Mouse (Mus musculus): Measurements from ENCODE around the gene Gls.

Gls gene

DNA sequence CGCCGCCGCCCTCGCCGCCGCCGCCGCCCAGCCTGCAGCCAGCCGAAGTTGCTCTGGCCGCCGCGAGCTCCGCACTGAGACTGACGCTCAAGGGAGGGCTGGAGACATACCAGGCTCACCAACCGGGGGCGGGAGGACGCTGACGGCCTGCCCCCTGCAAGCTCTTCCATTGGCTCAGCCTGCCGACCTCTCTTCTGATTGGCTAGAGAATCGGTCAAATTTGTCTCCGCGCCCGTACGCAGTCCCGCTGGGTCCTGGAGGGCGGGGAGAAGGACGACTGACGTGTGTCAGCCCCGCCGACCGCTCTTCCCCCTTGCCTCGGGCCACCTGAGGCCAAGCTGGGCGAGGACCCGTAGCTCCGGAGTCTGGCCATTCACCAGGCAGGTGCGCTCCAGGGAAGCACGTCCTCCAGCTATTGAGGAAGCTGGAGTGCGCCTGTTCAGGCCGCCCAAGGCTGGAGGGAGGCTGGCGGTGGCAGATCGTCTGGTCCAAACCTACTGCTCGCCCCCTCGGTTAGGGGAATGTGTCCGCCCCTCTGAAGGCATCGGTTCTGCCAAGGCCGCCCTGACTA is at the start of gene Gls:
Gene Gls, minus strand, starts transcription at position 90 of the 571 bp plus-strand sequence.
- peak; percentile 82 for DNase-seq (ENCODE audit: low spot score)

DNA sequence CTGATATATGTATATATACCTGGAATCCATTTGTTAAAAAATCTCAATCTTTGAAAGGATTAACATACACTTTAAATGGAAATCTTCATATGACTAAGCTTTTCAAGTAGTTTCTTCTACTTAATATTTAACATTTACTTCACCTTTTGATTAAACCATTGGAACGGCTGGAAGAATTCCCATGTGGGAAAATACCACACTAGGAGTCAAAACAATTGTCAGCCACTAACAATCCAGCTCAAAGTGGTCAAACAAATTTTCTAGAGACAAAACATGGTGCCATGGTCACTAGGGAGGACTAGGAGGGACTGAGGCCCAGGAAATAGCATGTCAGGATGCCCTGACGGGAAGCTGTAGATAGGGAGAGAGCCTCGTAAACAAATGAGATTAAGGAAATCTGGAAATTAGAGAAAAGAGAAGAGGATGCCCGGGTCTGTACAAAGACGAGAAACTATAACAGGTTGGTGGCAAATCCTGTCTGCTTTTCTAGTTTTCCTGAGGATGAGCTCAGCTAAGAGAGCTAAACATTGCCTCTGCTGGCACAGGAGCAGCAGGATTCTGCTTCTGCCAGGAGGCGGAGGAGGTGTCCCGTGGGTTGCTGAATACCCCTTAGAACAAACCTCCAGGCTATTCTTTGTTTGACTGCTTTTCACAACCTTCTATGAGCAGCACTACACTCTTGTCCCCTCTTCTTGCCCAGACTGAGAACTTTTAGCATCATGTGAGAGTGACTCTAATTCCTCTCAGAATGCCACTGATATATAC is 47.0 kb upstream of the Gls start:
- no peak for DNase-seq (ENCODE audit: low spot score)

DNA sequence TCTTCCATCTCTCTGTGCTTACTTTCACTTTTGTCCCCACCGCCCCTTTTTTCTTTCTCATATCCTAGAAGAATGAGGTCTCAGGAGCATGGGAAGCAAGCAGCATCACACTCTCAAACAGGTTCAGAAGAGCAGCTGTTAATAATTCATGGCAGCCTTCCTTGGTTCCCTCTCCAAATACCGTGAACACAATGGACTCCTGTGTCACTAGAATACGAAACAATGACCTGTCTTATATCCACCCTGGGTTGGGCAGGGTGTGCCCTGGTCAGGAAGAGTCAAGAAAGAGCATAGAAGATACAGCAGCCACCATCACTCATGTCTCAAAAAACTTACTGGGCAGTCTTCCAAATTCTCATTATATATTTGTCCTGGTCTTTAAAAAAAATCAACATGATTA is 46.3 kb upstream of the Gls start:
- no peak for DNase-seq (ENCODE audit: low spot score)

DNA sequence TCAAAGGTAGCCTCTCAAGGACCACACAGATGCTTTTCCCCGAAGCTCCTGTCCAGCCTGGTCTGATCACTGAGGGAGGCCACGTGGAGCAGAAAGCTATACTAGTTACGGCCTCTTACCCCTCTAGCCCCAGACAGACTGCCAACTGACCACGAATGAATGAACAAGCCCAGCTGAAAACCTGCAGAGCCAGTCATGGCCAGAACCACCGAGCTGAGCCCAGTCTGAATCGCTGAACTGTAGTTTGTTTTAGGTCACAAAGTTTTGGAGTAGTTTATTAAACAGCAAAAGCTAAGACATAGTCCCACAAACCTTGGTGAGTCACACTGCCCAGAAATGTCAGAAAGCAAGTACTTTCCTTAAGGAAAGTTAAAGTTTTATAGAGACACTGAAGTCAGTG is 45.0 kb upstream of the Gls start:
- no peak for DNase-seq (ENCODE audit: low spot score)

DNA sequence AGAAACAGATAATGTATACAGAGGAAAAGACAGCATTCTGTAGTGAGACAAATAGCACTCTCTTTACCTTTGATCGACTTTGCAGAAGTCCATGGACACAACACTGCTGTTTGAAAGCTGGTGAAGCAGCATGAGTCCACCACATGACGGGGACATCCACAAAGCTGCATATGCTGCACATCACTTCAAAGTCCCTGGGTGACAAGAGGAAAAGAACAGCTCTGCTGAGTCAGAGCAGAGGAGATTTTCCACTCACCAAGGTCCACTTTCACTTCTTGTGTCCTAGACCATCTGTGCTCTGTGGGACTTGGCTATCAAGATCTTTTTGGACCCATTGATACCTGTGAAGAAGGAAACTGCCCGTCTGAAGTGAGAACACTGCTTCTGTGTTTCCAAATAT is 41.2 kb upstream of the Gls start:
- DNase-seq (ENCODE audit: low spot score) = no peak

DNA sequence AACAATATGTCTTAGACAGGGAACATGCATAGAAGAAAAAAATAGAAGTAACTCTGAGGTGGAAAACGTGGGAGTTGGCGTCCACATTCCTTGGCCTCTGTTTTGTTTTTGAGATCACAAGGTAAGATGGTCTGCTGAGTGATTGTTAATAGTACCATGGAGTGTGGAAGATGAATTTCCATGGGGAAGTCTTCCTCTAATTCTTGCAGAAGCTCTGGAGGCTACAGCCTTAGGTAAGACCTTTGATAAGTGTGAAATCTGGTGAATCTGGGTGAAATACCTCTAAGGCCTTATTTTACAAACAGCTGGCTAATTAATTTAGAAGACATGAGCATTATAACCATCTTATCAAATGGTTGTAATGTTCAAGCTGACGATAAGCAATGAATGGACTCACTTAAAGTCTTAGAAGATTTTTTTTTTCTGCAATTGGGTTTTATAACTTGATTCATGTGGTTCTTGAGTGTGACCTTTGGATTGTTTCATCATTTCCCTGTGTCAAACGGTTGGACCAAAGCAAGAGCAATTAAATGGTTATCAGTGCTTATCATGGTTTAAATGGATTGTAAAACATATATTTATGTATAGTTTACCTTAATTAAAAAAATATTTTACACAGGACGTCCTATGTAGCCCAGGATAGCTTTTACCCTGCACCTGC is 39.1 kb upstream of the Gls start:
- DNase-seq (ENCODE audit: low spot score) = no peak

DNA sequence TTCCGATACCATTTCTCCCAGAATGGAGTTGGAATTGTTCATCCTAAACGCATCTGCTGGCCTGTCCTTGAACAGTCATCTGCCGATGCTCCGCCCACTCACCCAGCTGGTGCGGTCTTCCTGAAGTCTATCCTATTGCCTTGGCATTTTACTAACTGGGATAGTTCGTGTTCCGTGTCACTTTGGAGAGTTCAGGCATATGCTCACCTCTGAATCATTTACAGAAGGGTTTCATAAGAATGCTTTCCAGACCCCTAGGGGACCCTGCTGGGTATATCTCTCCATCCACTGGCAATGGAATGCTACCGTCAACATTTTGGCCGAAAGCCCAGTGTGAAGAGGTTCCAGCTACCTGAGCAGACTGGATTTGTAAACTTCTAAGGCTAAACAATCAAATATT is 37.3 kb upstream of the Gls start:
- no peak for DNase-seq (ENCODE audit: low spot score)

DNA sequence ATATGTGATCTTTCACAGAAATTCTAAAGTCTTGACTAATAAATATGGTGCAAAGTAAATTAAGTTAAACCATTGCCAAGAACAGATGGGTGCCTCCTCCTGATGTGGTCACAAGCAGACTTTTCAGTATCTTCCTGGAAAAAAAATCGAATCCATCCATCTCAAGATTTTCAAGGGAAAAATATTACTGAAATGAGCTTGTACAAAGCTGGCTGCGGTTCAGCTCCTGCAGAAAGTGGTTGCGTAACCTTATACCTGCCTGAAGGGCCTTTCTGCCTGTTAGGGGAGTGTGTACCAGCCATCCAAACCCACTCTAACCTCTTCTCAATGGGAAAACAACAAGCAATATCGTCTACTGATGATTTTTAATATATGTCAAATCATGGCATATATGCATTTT is 36.6 kb upstream of the Gls start:
- DNase-seq (ENCODE audit: low spot score) = no peak

DNA sequence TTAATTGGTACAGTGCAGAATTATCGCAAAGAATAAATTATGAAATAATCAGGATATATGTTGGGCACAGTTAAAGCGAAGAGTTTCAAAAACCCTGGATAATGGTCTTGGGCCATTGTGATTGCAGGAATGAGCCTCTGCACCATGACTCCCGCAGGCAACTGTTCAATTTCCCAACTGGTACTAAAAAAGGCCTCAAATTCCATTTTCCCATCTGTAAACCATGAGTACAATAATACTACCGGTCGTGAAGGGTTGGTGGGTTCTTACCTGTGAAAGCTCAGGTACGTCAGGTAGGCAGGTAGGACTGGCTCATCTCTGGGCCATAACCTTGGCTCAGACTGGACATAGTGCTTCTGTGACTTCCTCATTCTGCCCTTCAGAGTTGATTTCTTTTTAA is 35.0 kb upstream of the Gls start:
- DNase-seq (ENCODE audit: low spot score) = no peak

DNA sequence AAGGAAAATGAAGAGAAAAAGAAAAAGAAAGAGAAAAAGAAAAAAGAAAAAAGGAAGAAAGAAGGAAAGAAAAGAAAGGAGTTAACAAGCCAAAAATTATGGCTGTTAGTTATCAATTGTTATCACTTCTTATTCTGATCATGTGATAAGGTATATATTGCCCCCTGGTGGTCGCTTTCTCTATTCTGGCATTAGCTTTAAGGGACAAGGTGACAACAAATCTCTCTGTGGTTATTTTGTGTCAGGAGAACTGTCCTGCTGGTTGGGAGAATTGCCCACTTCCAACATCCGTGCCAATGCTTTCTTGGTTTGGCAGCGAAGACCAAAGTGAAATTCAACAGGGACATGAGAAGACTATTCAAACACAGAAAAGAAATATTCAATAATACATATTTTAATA is 34.6 kb upstream of the Gls start:
- DNase-seq (ENCODE audit: low spot score) = no peak

DNA sequence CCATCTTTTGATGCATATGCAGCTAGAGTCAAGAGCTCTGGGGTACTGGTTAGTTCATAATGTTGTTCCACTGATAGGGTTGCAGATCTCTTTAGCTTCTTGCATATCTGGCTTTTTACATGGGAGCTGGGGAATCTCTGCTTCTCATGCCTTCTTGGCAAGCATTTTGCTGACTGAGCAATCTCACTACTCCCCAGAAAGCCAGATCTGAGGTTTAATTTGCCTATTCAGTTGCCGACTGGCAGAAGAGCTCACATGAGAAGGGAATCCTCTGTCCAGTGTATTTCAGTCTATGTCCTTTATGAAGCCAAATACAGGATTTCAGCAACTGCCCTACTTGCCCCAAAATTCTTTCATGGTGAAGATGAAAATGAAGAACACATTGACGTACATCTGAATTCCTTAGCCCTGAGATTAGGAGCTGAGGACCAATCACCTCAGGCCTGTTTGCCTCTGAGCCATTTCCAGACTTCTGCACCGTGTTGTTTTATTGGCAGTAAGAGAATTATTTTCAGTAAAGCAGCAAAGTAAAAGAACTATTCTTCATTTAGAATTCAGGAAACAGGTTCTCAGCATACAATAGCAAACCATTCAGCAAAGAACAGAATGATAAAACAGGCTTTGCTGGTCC is 33.0 kb upstream of the Gls start:
- DNase-seq (ENCODE audit: low spot score) = no peak

DNA sequence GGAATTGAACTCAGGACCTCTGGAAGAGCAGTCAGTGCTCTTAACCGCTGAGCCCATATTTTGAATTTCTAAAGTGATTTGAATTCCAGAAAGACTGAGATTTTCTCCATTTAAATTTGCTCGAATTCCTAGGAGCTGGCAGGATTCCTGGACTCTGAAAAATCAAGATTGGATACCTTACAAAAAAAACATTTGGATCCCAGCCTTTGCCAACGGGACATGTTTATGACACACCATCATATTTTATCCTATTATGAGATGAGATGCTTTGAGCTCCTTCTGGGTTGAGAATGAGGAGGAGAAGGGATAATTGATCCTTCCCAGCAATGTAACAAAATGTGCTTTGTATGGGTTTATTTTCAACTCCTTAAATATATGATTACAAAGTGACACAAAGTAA is 31.3 kb upstream of the Gls start:
- DNase-seq (ENCODE audit: low spot score) = no peak

DNA sequence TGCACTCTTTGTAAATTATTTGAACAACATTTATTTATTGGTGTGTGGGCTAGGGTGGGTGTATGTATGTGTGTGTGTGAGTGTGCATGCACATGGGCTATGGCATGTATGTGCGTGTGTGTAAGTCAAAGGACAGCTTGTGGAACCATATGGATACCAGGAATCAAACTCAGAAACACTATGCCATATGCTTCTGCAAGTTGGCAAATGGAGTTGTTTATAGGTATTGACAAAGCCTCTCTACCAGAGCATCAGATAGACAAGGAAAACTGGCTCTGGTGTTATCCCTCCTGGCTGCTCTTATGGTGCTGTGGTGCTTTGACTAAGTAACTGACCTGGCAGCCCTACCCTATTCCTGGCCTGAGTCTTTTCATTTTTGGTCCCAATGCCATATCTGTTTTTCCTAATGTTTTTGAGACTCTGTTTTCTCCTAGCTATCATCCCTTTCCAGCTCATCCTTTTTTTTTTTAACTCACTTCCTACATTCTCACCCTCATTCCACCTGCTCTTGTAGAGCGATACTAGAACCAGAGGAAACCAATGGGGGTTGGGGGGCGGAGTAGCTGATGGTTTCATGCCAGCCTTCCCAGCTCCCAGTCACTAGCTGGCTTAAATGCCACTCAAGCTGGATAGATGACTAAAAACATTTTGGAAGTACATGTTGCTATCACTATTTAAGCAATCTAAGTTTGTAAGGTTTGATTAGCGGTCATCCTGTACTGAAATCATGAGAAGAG is 27.5 kb upstream of the Gls start:
- no peak for DNase-seq (ENCODE audit: low spot score)

DNA sequence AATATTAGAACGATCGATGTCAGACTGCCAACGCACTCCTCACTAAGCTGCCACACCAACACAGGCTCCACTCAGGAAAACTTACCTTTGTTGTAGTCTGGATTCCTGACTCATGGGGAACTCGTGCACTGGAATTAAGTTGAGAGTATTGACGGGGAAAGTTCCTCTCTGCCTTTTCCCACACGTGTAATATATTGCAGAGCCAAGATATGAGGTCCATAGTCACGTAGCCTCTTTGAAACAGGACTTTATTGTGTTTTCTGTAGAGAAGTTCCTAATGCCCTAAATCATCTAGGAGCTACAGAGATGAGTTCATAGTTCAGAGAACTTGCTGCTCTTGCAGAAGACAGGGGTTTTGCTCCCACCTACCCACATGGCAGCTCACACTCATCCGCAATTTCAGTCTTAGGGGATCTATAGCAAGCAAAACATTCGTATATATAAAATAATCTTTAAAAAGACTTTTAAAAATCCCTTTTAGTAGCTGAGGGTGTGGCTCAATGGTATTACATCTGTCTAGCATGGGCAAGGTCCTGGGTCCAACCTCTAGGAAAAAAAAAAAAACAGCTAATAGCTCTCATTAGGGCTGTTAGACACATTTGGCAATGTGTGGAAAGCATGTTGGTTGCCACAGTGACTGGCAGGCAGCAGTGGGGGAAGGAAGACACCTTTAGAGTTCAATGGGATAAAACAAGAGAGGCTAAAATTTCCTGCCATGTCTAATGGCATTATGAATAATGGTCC is 25.1 kb upstream of the Gls start:
- no peak for DNase-seq (ENCODE audit: low spot score)

DNA sequence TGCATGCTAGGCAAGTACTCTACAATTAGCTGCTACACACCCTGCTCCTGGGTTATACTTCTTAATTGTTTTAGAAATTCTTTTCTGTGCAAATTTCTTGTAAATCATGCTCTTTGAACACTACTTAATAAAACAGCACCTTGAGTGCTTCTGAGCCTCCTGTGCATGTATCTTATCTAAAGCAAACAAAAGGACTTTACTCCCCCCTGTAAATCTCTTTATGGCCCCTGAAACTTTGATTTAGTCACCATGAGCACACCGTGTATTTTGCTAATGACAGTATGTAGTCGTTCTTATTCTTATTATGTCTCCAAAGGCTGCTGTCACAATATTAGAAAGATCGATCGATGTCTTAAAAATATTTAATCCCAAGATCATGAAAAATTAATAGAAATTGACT is 23.9 kb upstream of the Gls start:
- no peak for DNase-seq (ENCODE audit: low spot score)

DNA sequence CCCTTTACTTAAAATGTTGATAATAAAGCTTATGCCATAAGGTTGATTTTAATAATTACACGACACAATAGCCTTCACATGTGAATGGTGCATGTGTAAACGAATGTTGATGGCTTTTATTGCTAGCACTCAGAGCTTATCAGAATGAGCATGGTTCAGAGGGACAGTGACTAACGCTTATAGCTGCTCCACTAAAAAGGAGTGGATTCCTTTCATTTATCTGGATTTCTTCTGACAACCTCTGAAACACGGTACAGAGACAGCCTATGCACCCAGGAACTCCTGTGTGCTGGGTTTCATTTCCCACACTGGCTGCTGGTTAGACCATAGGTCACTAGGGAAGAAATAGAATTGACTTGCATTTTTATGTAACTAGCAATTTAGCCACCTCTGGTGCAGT is 23.2 kb upstream of the Gls start:
- DNase-seq (ENCODE audit: low spot score) = no peak

DNA sequence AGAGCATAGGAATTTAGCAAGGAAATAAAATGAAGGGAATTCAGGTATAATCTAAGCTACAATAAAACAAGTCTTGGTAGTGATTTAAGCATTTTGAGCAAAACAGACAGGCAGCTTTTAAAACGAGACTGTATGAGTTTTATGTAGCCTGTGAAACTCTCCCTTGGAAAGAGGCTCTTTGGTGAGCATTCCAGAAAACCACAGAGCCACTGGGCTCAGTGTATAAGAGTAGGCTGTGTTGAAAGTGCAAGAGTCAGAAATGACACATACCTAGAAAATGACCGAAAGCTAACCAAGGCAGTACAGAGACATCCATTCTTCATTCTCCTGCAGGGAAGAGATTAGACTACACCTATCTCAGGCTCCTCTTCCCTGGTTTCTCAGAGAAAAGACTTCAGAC is 21.4 kb upstream of the Gls start:
- no peak for DNase-seq (ENCODE audit: low spot score)

DNA sequence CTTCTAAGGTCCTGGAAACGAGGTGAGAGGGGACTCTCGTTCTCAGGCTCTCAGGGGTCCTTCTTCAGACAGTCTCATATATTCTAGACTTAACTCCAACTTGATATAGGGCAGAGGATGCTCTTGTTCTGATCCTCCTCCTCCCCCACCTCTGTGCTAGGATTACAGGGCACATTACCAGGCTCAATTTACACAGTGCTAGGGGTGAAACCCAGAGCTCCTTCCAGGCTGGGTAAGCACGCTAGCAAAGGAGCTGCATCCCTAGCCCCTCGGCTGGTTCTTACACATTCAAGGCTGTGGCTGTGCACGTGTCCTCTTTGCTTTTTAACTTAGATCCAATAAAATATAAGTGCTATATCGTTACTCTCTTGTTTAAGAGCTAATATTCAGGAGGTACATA is 20.4 kb upstream of the Gls start:
- DNase-seq (ENCODE audit: low spot score) = no peak

DNA sequence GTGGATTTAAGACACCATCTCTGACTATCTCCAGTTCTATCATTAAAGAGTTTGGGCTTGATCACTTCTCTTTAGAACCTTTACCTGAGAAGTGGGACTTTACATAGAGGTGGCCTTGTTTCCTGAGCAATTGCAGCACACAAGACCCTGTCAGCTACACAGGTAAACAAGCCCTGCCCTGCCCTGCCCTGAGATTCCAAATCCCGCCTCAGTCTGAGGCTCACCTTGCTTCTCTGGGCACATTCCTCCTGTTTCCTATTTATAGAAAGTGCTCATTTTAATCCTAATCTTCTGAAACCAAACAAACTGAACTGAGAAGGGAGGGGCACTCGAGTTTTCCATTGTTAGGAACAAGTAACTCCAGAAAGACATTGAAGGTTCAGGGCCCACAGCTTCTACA is 19.4 kb upstream of the Gls start:
- DNase-seq (ENCODE audit: low spot score) = no peak

DNA sequence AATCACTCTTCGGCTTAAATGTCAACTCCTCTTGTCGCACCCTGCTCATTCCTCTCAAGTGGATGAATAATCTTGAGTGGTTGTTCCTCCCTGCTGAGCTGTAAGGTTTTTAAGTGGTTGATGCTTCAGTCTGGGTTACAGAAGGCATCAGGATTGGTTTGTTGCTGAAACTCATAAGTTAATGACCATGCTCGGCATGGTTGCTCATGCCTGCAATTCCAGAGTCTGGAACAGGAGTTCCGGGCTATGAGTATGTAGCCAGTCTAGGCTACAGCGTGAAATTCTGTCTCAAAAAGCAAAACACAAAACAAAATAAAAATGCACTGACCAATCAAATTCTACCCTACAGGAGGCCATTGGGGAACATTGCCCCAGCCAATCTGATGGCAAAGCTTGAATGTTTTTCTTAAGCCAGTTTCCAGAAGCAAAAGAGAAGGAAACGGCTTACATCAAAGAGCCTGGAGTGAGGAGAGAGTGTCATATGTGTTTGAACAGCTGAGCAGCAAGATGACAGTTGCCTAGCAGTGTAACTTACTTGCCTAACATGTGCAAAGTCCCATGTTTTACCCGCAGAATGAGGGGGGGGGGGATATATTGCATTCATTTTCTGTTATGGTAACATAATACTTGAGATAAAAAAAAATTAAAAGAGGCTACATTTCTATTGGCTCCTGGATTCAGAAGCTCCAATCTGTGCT is 18.2 kb upstream of the Gls start:
- DNase-seq (ENCODE audit: low spot score) = no peak

DNA sequence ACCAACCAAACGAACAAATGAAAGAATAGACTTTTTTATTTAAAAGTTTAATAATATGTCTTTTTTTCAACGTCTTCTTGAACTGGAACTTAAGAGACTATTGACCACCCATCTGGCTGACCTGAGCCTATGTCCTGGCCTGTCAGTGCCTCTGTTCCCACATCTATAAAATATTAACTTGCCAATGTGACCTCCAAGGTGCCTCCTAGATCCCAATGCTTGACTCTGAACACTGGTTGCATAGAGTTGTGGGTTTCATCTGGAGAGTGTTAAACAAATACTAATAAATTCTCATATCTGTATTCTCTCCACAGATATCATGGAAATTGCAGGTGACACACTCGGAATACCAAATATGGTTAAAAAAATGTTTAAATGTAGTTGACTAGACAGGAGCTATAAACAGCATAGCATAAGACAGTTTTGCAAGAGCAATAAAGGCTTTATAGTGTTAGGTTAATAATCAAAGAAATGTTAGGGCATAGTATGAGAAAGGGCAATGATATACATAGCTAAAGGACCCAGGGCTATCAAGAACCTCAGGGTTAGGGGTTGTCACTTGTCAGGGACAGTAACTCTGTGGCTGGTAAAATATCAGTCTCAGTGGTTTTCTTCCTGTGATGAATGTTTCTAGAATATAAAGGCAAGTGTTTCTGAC is 16.0 kb upstream of the Gls start:
- no peak for DNase-seq (ENCODE audit: low spot score)

Data from ovary, postnatal 10 days (tissue).